Mouse (Mus musculus): ENCODE results near the gene Parp3.
"Not testable (repeated sequence)": the region's sequence is repeated elsewhere in the genome, so short reads cannot be mapped to it uniquely, and the experiment has no call there.

Gene Parp3

DNA sequence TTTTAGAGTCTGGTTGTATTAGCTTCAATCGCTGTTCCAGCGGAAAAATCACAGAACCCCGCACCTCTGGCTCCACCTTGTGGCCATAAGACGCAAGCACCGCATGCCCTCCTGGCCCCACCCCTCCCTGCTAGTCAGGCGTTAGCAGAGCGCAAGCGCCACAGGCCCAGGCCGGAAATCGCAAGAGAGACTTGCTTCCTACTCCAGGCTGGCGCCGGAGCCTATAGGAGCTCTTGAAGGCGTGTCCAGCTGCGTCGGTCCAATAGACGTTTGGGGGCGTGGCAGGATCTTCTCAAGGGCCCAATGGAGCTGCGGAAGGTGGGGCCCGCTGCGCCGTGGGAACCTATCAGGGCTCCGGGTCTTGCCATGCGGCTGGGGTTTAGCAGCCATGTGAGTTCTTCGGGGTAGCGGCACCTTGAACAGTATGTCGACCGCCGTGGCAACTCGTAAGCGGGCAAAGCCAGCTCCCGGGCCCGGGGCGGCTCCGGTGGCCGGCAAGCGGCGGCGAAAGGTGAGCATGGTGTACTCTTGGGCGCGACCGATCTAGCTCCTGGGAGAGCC is at the start of gene Parp3:
Gene Parp3 (minus strand): TSS at position 26 of the 561 bp plus-strand sequence.
- peak; percentile 100 for DNase-seq

GRCm38 (mm10) chr9:106519909-106520308 is 43.2 kb upstream of the Parp3 start:
- DNase-seq: no peak

DNA sequence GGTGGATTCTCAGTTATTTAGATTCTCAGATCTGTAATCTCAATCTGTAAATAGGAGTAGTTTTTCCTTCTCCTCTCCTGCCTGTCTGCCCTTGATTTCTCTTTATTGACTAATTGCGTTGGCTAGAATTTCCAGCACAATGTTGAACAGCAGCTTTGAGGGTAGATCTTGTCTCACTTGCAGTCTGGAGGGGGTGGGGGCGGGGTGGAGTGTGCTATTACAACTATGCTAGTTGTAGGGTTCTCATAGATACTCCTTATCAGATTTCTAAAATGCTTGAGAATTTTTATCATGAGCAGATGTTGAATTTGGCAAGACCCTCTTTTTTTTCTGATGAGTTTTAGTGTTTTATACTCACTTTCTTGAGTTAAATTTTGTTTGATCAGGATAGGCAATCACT is 42.7 kb upstream of the Parp3 start:
- DNase-seq: no peak

DNA sequence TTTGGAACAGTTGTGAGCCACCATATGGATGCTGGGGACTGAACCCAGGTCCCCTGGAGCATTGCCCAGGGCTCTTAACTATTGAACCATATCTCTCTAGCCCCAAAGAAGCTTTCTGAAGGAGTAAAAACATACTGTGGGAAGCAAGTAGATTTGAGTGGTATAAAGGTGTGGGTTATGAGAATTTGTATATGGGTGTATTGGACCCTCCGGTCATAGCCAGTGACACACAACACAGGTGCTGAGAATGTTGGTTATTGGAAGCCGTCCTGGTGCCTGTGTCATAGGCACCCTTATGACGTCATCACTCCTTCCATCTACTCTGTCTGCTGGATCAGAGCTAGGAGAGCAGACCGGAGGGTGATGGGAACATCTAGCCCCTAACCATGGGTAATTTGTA is 37.5 kb upstream of the Parp3 start, which contains the start of gene Iqcf5:
Gene Iqcf5 (plus strand): TSS at position 301 of the 400 bp plus-strand sequence.
- DNase-seq: no peak

DNA sequence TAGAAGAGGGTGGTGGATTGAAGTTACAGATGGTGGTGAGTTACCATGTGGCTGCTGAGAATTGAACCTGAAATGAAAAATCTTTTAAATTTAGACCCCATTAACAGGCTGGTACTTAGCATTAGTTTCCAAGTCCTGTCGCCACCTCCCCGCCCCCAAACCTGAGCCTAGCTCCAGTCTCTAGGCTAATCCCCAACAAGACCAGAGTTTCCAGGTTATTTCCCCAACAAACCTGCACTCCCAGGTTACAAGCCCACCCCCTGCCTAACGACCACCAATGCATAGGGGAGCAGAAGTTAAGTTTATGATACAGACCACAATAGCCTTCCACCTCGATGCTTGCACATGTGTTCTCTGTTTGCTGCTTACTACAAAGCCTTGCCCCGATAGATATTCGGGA is 36.8 kb upstream of the Parp3 start:
- no peak for DNase-seq

DNA sequence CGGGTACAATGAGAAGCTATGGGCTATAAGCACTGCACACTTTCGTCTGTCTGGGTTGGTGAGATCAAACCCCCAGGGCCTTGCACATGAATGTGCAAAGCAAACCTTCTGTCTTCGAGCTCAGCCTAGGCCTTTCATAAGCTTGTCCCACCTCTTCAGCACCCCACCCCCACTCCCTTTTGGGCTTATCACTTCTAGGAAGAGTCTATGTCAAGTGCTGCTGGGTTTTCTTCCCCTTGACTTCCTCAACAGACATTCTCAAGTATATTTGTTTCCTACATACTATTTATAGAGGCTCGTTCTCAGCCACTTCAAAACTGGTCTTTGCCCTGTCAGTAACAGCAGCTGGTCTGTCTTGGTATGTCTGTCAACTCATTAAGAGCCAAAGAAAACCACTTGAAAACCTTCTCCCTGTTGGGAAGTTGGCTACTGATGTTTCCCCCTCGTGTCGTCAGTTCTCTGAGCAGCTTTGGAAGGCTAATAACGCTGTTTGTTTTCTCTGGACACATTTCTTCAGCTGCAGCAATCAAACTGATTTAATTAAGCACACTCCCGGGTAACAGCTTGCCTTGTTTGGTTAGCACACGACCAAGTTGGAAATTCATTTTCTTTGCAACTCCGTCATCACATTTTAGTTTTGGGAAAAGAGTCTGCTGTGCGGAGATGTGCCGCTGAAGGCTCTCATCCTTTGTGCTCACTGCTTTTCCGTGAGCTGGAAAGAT is 36.1 kb upstream of the Parp3 start:
- no peak for DNase-seq

GRCm38 (mm10) chr9:106509356-106509755 is 32.6 kb upstream of the Parp3 start:
- DNase-seq: peak; percentile 11

- no peak for DNase-seq
Observed at GRCm38 (mm10) chr9:106504246-106504645, 27.5 kb upstream of the Parp3 start.

DNA sequence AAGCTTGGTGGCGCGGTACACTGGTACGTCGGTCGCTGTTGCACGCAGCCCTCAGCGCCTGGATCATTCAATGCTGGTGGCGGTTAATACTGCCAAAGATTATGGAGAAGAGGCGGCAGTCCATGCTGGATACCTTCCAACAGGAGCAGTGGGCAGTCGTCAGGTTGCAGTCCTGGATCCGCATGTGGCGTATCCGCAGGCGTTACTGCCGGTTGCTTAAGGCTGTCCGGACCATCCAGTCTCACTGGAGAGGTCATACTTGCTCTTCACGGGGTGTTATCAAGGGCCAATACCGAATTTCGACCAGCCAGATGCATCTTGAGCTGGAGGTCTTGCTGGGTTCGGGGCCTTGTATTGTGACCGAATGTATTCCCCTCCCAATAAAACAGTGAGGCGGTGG is 25.1 kb upstream of the Parp3 start:
- DNase-seq: no peak

DNA sequence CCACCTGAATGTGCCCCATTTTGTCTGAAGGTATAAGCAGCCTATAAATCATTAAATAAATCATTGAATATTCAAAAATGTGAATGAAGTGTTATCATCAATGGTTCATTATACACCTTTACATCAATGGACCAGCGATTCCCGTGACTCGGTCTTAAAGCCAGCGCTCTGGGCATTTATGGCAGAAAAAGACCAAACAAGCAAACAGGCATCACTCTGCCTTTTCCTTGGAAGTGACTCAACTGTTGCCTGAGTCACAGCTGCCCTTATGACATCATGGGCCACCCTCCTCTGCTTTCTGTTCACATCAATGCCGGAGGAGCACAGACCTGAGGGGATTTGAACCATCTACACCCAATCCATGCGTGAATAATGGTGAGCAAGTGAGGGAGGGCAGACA is 22.9 kb upstream of the Parp3 start, which contains the start of gene Iqcf1:
Gene Iqcf1 (plus strand): TSS at position 301 of the 400 bp plus-strand sequence.
- no peak for DNase-seq

- not testable (repeated sequence) for DNase-seq
Observed at GRCm38 (mm10) chr9:106487602-106488001, 10.9 kb upstream of the Parp3 start.

- DNase-seq: no peak
Observed at GRCm38 (mm10) chr9:106485076-106485475, 8.3 kb upstream of the Parp3 start.

- no peak for DNase-seq
Observed at GRCm38 (mm10) chr9:106483606-106484005, 6.9 kb upstream of the Parp3 start.

GRCm38 (mm10) chr9:106483136-106483535 is 6.4 kb upstream of the Parp3 start:
- DNase-seq: no peak

DNA sequence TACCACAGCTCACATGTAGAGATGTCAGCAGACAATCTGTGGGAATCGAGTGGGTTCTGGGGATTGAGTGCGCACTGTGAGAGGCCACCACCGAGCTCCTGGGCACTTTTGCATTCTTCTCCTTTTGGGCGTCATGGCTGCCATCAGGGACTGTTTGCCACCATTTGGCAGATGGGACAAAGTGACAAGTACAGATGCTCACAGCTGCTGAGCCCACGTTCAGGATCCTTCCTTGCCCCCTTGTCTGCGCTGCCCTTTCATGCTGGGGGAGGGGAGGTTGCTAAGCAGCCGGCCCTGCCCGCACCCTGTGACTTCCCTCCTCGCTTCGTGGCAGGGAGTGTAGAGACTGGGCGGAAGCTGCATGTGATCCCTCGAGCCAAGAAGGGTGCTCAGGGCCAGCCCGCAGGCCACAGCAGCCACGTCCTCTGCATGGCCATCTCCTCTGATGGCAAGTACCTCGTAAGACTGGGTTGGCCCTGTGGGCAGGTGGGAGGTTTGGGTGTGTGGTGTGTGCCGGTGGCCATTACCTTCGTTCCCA is 5.9 kb upstream of the Parp3 start:
- DNase-seq: no peak

- DNase-seq: no peak
Observed at GRCm38 (mm10) chr9:106481676-106482075, 4.9 kb upstream of the Parp3 start.

DNA sequence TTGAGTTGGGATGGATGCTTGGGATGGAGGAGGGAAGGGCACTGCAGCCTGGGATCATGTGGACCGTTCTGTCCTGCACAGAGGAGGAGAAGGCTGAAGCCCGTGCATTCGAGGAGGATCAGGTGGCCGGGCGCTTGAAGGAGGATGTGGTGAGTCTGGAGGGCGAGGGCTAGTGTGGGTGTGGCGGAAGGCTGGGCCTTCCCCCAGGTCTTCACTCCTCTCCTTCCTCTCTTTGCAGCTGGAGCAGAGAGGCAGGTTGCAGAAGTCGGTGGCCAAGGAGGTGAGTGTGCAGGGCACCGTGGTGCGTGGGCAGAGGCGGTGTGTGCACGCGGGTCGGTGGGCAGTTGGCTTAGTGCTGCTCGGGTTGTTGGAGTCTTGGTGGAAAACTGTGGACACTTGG is 4.3 kb upstream of the Parp3 start:
- no peak for DNase-seq

GRCm38 (mm10) chr9:106480541-106480940 is 3.8 kb upstream of the Parp3 start:
- DNase-seq: no peak

DNA sequence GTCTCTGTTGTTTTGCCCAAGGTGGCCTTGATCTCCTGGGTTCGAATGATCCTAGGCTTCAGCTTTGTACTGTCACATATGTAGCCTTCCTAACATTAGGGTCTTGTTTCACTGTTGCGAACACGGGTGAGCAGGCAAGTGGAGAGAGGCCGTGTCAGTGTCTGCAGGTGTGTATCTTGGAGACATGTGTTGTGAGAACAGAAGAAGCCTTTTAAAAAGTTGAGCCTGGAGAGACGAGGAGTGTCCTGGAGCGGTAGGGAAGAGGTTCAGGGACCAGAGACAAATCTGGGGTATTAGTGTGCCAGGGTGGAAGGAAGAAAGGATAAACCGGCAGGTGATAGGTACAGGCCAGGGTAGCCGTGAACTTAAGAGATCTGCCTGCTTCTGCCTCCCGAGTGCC is 1.4 kb upstream of the Parp3 start:
- DNase-seq: no peak

GRCm38 (mm10) chr9:106477649-106478048 is 900 bp upstream of the Parp3 start:
- no peak for DNase-seq

DNA sequence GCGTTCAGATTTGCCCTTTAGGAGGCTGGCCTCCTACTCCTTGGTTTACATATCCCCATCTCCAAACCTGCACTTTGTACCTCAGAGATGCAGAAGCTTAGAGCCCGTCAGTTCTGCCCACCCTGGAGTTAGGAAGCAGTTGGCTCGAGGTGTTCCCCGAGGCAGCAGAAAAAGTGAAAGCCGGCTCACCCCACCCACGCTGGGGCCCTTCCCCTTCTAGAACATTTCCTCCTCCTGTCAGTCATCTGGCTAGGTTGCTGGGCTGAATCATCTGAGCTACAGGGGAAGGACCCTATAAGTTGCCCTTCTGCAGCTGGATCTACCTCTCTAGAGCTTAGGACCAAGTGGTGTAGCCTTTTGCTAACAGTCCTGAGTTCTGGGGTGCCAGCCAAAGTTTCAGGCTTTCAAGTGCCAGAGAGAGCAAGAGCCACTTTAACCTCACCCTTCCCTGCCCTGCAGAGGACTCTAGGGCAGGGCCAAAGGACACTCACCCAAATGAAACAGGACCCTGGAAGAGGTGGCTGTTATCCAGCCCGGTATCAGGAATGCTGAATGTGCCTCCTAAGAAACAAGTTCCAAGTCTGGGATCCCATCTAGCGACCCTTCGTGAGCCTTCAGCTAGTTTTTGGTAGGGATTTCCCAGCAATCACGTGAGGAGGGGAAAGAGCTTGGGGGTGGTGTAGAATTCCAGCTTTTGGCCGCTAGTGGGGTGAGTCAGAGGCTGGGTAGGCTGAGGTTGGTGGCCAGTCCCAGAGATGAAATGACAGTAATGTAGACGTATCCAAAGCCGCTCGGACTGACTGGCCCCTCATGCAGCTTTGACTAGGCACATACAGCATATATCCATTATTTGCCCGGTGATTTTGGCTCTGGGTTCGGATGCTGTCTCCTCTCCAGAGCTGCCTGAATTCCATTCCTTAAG is 486 bp downstream of the Parp3 start:
- peak; percentile 46 for DNase-seq

- no peak for DNase-seq
Observed at GRCm38 (mm10) chr9:106475663-106476001, 1.1 kb downstream of the Parp3 start, which contains the start of gene Rrp9. TSS of gene Rrp9 (plus strand) at chr9:106475963.

- no peak for DNase-seq
Observed at GRCm38 (mm10) chr9:106475046-106475445, 1.7 kb downstream of the Parp3 start.
